Mouse (Mus musculus) lung, adult 2 months (tissue): ENCODE data around the gene Gfpt2.

Source experiments
- CTCF ChIP-seq: fragments of 200-500 bp; IDR thresholded peaks from 2 replicates; pipeline ENCODE4 v1.5.1; 2011; ENCODE audit warnings: mild to moderate bottlenecking, low read length, control low read depth; ENCODE audit not compliant: insufficient read depth
- POLR2A ChIP-seq: fragments of 200-500 bp; IDR thresholded peaks from 2 replicates; pipeline ENCODE4 v1.6.1; 2011; ENCODE audit warnings: low read depth, mild to moderate bottlenecking, control low read depth, low read length, borderline replicate concordance; ENCODE audit errors: extremely low read depth

DNA sequence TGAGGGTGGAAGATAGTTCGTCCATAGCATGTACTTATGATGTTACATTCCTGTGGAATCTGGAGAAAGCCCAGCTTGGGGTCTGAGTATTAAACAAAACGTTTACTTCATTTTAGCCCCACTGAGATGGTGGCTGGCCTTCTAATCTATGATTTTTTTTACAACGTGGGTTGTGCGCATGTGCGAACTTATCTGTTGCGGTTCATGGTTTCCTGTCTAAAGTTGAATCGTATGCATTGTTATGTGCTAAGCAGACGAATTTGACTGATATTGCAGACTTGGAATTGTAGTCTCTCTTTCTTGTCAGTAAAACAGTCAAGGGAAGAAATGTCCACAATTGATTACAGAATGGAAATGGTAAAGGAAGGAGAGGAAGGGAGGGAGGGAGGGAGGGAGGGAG is 17.9 kb downstream of the Gfpt2 start:
- no peak for TF ChIP-seq POLR2A
- no peak for TF ChIP-seq CTCF
